Comparison of ENCODE assay signal across 20 mouse cellular contexts in the genomic region with DNA sequence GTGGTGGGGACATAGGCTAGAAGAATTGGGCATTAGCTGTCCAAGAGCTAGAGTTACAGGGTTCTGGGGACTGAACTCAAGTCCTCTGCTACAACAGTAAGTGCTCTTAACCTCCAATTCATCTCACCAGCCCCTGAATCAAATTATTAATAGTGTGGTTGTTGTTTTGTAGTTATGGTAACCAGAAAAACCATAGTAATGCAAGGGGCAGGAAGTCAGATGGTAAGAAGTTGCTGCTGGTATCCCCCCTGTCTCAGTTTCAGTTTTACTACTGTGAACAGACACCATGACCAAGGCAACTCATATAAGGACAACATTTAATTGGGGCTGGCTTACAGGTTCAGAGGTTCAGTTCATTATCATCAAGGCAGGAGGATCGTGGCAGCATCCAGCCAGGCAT.
DNase-seq lines count a peak whose midpoint lies in the region; ATAC-seq lines count a peak whose summit lies in the region.
"Had no signal": no experiment of that assay in that cellular context is flagged by ENCODE, and none has a peak within 500 bp of the region (broad histone marks: within the 10 kb centered on the region; RNA-seq: fewer than 3 reads in every experiment).

No protein-coding gene starts in this region.

- ATAC-seq in activated CD4-positive, CD25-positive, alpha-beta regulatory T cell, adult 4 months = peak; percentile 96
- ATAC-seq in granulocyte monocyte progenitor cell, adult 5-6 weeks (replicated peaks; ENCODE audit: poor library complexity, severe bottlenecking) = no peak
- ATAC-seq: forebrain, embryonic 15.5 days; hindbrain, embryonic 16.5 days; intestine, postnatal 0 days; Patski had no signal

- peak; percentile 52 for DNase-seq in CD4-positive, CD25-positive, alpha-beta regulatory T cell, adult 2 months (ENCODE audit: low read depth, low spot score)
- peak; percentile 9 for DNase-seq in naive thymus-derived CD4-positive, alpha-beta T cell, adult 2 months (ENCODE audit: low read depth)
- no peak for DNase-seq in spleen, postnatal 36 days (ENCODE audit: low spot score in 2 of 2)
- no peak for DNase-seq in cerebellum, postnatal 10 days
- DNase-seq: adrenal gland, adult 2 months; adrenal gland, postnatal 14 days; cerebellum, adult 11-12 months; cerebellum, adult 8-10 months; cerebellum, postnatal 14 days; gastrocnemius, postnatal 14 days; heart, adult 18-20 months; heart, postnatal 10 days; heart, postnatal 36 days; kidney, adult 2 months had no signal

Comparison
In these comparisons a context has a peak if more than half of its experiments do, and no peak if none do; other contexts are left out.
1. DNase-seq: peak in CD4-positive, CD25-positive, alpha-beta regulatory T cell, adult 2 months (single experiment) and naive thymus-derived CD4-positive, alpha-beta T cell, adult 2 months (single experiment); none in spleen, postnatal 36 days (0 of 2) and cerebellum, postnatal 10 days (0 of 2).